Mouse (Mus musculus): Measurements from ENCODE around the gene Zbtb7b.

Zbtb7b gene

DNA sequence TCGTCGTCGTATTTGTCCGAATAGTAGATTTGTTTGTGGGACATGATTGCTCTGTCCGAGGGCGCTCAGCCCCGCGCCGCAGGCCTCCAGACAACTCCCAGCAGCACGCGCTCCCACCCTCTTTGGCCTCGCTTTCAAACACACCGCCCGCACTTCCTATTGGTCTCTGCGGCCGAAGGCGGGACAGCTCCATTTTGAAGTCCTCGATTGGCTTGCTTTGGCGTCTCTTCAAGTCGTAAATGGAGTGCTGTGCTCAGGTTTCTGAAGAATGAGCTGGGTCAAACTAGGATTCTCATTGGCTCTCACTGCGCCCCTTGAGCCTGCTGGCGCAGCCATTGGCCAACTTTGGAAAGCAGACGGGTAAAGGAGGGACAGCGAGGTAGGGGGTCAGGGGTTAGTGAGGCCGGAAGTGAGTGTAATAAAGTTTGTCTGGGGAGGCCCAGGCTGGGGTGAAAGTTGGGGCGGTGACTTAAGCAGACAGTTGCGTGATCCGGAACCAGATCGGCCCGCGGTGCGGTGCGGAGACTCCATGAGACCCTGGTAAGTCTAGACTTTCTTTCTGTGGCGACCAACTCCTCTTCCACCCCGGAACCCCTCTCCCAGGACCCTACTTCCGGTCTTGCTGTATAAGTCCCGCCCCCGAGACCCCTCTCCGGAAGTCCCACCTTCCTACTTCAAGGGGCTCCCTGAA lies 23.7 kb upstream of the Zbtb7b start, which contains the start of the genes Cks1b and Shc1:
Gene Cks1b (minus strand): TSS at position 214 of the 691 bp plus-strand sequence.
Gene Shc1 (plus strand): TSS at position 274 of the 691 bp plus-strand sequence.
- DNase-seq: peak; percentile 97

- DNase-seq: peak; percentile 92
These were observed 23.2 kb upstream of the Zbtb7b start for GRCm38 (mm10) chr3:89417840-89418169.

DNA sequence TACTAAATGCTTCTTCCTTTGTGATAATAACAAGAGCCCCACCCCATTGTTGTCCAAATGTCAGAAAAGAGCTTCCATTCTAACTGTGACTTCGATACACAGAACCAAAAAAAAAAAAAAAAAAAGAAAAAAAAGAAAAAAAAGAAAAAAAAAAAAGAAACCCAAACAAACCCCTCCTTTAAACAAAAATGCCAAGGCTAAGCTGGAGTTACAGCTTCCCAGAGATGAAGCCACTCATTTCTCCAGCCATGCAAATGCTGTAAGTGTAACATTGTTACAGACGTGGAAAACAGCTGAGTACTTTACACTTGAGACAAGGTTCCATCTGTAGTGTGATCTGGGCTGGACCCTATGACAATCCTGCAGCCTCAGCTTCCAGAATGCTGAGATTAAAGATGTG lies 22.6 kb upstream of the Zbtb7b start:
- DNase-seq: no peak

- DNase-seq: no peak
These were observed 21.6 kb upstream of the Zbtb7b start for GRCm38 (mm10) chr3:89416158-89416557.

DNA sequence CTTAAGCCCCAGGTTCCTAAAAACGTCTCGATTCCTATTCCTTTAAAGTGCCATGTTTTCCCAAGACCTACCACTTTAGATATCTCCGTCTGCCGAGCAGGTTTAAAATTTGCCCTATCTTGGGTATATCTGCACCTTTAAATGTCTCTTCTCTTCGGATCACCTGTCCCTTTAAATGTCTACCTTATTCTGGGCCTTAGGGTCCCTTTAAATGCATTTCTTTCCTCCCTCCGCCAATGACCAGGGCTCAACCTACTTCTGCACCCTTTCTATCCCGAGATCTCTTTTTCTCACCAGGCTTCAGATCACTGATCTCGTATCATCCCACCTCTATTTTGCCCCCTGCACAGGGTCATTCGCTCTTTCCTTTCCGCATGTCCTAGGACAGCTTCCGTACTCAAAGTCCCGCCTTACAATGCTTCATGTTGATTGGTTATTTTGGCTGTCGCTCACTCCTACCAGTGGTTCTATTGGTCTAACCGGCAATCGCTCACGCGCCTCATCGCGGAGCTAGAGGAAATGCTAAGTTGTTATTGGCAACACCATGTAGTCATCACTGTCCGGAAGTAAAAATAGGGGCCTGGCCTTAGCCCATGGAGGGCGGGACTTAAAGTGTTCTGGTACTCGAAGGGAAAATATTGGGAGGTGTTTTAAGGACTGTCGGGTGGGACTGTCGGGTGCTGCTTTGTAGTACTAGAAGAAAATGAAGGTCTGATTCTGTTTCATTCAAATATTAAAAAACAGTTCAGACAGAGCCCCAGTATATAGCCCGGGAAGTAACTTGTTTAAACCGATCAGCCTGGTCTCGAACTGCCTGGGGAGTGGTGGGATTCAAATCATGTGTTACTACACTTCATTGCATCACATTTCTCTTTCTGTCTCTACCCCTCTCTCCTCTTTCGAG lies 17.2 kb upstream of the Zbtb7b start, which contains the start of gene Flad1:
Gene Flad1 (minus strand): TSS at position 381 of the 904 bp plus-strand sequence.
- peak; percentile 96 for DNase-seq

- DNase-seq: no peak
These were observed 16.3 kb upstream of the Zbtb7b start for GRCm38 (mm10) chr3:89410864-89411263.

GRCm38 (mm10) chr3:89409701-89410100 lies 15.1 kb upstream of the Zbtb7b start:
- DNase-seq: no peak

DNA sequence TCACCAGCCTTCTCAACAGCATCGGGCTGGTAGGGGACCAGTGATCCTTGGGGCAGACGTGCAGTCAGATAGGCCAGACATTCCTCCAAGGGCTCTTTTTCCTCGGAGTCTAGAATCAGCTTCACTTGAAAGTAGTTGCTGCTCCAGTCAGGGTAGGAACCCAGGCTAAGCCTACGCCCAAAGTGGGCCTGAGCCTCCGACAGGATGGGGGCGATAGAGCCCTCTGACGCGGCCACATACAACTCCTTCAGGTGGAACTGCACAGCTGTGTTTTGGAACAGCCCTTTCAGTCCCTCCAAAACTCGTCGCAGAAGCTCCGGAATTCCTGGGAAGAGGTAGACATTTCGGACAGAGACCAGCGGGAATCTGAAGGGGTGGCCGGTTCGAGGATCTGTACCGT lies 13.9 kb upstream of the Zbtb7b start:
- DNase-seq: no peak

DNA sequence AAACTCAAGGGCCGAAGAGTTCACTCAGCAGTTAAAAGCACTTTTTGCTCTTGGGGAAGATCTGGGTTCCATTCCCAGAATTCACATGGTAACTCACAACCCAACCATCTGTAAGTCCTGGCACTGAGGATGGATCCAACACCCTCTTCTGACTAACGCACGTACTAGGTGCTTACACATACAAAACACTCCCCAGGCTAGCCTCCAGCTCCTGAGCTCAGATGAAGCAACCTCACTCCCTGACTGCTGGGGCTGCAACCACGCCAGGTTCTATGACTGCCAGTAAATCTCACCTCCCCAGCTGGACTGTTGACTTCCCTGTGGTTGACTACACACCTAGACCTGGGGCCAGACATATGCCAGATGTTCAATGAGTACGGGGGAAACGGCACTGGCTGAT lies 12.3 kb upstream of the Zbtb7b start:
- DNase-seq: no peak

DNA sequence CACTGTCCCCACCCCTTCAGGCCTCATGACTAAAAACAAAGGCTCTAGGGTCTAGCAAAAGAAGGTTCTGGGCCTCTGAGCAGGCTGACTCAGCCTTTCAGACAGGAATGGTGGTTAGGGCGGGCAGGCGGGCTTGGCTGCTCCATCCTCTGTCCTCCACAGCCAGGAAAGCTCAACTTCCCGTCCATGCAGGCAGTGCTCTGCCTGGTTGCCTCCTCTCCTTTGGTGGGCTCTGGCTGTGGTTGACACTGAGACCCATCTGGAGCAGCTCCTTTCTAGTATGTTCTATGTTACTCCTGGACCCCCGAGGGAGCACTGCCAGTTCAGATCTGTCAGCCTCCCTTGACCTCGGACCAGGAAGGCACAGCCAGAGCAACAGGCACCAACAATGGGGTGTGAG lies 8.1 kb upstream of the Zbtb7b start, which contains the start of gene Lenep:
Gene Lenep (minus strand): TSS at position 101 of the 400 bp plus-strand sequence.
- DNase-seq: no peak

DNA sequence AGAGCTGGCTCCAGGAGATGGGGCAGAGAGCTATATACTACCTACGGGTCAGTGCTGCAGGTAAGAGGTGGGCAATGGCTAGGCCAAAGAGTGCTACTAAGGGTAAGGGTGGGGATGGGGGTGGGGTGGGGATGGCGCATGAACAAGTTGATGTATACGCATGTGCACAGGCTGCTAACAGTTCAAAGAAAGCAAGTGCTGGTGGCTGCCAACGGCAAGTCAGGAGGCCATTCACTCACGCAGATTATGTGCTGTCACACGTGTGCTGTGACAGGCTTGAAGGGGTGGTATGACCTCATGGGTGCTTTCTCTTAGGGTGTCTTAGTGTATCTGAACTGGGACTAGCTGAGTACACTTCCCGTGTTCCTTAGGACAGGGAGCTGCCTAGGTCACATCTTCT lies 6.8 kb upstream of the Zbtb7b start:
- no peak for DNase-seq

DNA sequence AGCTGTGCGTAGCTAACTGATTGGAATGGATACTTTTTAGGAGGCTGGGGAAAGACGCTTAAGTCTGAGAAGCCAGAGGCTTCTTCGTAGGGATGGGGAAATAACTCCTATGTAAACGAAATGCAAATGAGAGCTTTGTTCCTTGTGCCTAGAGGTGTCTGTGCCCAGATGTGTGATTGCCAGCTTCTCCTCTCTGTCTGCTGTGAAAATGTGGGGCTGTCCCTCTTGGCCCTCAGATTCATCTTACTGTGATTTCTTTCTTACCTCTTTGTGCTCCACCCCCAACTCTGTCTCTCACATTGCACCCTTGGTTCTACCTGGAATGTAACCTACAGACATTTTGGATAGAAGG lies 2.1 kb upstream of the Zbtb7b start:
- no peak for DNase-seq

GRCm38 (mm10) chr3:89395806-89396653 lies 1.5 kb upstream of the Zbtb7b start:
- DNase-seq: peak; percentile 88

GRCm38 (mm10) chr3:89395419-89395805 lies 836 bp upstream of the Zbtb7b start:
- DNase-seq: no peak

- DNase-seq: peak; percentile 93
These were observed 299 bp upstream of the Zbtb7b start for GRCm38 (mm10) chr3:89394894-89395256.

- peak; percentile 97 for DNase-seq
These were observed 971 bp downstream of the Zbtb7b start for GRCm38 (mm10) chr3:89393605-89394004.

- peak; percentile 18 for DNase-seq
These were observed 1.7 kb downstream of the Zbtb7b start for GRCm38 (mm10) chr3:89392871-89393311.

DNA sequence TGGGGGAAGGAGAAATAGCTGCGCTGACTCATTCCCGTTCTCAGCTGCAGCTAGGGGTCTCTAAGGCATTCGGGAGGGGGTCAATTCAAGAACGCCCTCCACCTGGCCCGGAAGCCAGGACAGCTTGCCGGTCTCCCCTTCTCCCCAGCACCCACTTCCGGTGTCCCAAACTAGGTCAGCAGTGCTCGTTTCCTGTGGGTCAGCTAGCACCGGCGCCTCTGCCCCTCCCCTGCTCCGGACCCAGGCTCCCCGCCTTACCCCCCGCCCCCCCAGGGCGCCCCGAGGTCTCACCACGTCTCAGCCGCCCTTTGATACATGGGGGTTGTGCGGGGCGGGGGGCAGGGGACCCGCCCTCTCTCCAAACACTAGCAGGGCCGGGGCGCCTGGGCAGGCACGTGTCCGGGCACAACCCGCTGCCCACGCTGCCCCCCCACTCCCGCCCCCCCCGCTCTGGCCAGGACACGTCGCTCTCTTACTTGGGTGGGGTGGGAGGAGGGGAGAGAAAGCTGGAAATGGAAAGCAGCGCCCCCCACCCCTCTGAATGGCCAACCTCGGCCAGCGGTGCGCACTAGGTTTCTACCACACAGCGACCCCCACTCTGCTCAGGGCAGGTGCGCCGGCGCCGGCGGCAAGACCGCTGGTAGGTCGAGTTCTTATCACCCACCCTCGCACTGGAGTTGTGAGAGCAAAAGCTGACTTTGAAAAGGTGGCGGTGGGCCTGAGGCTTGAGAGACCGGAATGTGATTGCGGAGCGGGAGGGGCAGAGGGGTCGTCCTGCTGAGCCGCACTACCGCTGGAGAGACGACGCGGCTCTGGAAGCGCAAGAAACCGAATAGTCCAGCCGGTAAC lies 2.7 kb downstream of the Zbtb7b start:
- DNase-seq: peak; percentile 69

DNA sequence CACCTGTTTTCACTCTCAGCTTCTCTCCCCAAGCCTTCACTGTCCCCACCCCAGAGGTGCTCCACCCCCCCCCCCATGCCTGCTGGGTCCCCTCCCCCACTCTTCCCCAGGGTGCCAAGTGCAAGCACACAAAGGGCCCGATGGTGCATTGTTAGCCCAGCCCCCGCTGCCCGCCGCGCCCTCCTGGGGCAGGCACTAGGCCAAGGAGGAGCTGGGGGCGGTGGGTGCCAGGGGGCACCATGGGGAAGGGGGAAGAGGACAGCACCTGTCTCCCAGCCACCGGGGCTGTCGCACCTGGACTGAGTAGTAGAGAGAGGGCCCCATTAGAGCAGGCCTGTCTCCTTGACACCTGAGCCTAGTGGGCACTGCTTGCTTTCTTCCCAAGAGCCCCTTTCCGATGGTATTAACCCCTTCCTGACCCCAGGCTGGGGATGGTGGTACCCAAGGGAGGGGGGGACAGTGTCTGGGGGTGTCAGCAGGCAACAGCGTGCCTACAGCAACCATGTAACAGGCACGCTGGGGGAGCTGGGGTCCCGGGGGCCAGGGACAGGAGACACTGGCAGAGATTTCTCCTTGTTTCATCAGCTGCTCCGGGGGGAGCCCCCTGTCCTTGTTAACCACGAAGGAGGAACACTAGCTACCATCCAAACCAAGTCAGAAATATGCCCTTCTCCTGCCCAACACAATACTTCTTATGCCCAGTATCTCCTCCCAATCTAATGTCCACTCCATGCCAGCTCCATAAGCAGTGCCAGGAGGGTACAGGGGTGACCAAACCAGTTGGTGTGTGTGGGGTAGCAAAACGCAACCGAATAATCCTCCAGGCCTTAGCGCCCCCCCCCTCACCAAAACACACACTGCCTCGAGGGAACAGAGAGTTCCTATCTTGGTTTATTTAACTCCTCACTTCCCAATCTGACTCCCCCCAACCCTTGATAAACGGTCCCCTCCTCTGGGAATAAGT lies 3.6 kb downstream of the Zbtb7b start:
- DNase-seq: no peak

DNA sequence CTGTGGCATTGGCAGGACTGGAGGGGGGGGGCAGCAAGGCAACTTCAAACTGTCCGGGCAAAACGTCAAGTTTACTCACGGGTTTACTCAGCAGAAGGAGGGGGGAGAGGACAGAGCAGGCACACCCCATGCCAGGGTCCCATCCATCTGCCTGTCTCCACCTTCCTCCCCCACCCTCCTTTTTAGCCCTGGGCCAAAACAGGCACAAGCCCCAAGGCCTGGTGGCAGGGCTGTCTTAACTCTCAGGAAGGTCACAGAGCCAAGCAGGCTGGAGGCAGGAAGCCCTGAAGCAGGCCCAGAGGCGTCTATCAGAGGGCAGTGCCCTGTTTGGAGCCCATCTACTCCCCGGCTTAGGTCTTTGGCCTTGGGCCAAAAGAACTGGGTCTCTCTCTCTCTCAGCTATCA lies 4.5 kb downstream of the Zbtb7b start:
- no peak for DNase-seq

Data from embryo, embryonic 11 days (tissue).